Mouse (Mus musculus) adrenal gland, adult 18-20 months (tissue): ENCODE data around the gene Larp1b. TPM values are rescaled to one million over a fixed set of nuclear protein-coding genes. Genes with fewer than 3 reads are reported as not detected.
A peak's percentile ranks its signal among the peaks of the same experiment; 100 is the strongest.

Source experiments
- DNase-seq, 2 experiments: peaks; one replicate each; pipeline ENCODE4 v3.0.0; 2021 to 2022; ENCODE audit warnings: low spot score in 2 of 2
- total RNA-seq, 2 experiments: library from RNA; stranded (reverse); gene quantifications; 1 replicate in 1 of 2; 2 replicates in 1 of 2; pipeline ENCODE4 v1.2.3; 2021

The Larp1b gene
- total RNA-seq, 2 experiments from 2014 or later: 31.1 to 35.6 TPM

- DNase-seq: no peak
These were observed 68.5 kb downstream of the Larp1b start for GRCm38 (mm10) chr3:41018022-41018608.

DNA sequence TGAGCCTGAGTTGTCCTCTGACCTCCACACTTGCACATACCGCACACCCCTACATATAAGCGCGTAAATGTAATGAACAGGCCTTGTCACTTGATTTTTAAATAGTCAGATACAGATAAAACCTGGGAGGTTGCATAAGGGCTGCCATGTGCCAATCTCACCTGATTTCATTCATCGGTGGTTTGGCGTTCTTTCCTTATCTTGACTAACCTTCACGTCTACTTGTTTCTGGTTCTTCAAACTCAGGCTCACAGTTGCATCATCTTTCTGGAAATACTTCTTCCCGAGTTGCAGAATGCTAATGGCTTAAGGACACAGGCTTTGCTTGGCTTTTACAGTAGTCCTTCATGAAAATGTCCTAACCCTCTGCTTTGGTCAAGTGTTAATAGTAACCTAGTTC, 71.1 kb downstream of the Larp1b start:
- DNase-seq: no peak

GRCm38 (mm10) chr3:41021980-41022379, 72.4 kb downstream of the Larp1b start:
- no peak for DNase-seq

- DNase-seq: no peak
These were observed 81.1 kb downstream of the Larp1b start for GRCm38 (mm10) chr3:41030705-41031104.

DNA sequence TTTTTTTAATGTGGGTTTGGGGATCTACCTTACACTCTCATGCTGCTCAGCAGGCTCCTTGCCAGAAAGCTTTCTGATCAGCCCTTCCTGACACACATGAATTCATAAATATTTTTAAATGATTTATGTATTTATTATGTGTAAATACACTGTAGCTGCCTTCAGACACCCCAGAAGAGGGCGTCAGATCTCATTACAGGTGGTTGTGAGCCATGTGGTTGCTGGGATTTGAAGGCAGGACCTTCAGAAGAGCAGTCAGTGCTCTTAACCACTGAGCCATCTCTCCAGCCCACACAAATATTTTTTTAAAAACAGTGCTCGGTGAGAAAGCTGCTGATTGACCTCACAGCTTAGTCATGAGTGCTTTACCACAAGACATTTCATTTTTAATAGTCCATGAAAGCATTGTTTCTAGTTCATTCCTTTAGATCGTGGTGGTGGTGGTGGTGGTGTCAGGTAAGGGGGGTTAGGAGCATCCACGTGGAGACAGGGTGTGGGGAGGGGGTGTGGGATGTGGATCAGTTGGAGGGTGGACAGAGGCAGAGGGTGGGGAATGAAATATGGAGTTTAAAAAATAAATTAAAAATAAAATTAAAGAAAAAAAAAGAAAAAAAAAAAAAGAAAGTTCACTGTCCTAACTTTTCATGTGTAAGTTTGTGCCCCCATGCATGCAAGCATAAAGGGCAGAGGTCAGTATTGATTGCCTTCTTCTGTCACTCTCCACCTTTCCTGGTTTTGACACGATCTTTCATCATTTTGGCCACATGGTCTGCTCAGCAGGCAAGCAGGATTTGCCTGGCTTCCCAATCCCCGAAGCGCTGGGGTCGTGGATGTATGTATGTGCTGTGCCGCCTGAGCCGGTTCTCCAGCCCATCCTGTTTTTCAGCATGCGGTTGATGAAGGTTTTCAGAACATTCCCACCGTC, 81.9 kb downstream of the Larp1b start:
- no peak for DNase-seq

DNA sequence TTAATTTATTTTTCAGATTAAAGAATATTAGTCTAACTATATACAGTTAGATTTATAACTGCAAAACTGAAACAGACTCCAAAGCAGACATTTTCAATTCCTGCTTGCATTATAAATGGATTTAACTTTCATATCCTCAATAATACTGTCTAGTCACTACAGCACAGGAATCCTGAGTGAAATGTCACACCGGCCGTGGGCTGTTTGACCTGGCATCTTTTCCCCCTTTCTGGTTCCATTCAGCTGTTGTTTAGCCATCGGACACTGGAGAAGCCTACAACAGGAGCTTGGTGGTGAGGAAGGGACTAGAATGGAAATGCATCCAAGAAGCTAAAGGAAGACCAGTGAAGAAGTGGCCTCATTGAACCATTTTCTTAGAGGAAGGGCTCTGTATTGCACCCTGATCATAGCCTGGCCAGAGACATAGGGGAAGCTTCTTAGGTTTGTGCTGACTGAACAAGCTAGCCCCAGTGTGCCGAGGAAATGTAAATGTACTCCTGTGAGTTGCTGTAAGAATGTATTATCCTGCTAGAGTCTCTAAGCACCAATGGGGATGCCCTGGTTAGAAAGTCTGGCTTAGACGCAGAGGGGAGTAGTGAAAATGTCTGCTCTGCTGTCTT, 88.8 kb downstream of the Larp1b start:
- DNase-seq: no peak

DNA sequence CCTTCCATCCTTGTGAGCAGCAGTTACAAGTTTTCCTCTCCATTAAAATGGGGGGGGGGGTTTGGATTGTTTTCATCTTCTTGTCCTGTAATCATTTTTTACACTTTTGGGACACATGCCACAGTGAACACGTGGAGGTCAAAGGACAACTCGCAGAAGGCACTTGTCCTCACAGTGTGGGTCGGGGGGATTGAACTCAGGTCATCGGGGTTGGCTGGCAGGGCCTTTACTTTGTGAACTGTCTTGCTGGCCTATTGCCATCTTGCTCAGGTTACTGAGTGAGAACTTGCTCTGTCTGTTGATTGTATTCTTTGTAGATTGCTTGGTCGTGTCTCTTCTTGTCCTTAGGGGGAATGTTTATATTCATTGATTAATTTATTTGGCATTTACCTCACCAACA, 91.6 kb downstream of the Larp1b start:
- DNase-seq: no peak

DNA sequence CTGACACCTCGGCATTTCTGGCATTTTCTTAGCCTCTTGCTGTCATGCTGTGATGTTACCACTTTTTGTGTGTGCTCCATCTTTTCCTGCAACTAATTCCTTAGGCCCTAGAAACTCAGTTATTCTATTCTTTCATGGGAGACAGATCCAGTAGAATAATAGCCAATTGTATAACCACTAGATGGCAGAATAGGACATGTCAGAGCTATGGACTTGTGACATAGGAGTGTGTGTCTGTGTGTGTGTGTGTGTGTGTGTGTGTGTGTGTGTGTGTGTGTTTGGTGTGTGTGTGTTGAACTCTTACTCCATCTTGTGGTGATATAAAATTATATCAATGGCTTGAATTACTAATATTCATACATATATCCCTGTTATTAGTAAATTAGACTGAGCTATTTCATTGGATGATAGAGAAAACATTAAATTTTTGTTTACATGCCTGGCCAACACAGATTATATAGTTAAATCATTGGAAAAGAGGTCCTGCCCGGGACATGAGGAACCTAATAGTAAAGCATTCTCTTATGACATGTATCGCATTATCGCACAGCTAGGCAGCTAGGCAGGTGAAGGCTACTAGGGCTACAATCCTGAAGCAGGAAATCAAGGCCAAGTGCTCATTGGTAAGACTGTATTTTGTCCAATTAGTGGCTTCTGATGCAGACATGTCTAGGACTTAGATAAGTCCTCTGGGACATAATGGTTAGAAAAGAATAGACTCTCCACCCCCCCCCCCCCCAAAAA, 92.7 kb downstream of the Larp1b start:
- DNase-seq: no peak

DNA sequence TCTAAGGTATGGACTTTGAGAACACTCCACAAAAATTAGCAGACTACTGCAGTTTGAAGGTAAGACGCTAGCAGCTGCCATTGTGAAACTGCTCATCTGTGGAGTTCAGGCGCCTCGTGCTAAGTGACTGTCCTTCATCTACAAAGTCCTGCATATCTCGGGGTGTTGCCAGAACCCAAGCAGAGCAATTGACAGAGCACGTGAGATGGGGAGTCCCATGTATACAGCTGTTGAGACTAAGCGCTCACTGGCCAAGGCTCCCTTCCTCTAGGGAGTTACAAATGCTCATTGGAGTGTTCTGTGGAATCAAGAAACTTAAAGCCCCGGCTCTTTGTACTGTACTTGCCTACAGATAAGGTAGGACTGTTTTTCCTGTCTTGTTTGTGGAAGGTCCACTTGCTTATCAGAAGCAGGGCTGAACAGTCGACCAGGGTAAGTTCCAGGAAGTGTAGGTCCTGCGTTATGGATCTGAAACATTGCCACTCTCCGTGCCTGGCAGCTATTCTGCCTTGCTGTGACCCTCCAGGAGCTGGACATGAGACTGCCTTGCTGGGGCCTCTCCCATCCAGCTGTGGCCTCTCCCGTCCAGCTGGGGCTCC, 94.2 kb downstream of the Larp1b start:
- no peak for DNase-seq

DNA sequence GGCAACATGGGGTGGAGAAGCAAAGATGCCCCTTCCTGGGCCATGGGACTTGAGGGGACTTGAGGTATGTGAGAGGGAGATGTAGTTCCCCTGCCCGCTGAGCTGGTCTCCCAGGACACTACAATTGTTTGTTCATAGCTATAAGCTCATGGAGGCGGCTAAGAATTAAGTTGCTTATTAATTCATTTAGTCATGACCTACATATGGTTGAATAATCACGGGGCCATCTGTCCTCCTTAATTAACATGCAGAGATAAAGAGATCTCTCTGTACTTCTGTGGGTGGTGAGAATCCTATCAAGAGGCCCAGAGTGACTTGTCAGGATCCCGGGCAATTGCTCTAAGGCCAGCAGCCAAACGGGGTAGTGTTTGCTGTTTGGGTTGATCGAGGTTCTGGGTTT, 98.2 kb downstream of the Larp1b start:
- DNase-seq: no peak

- DNase-seq: no peak
These were observed 103.7 kb downstream of the Larp1b start for GRCm38 (mm10) chr3:41053334-41053733.

GRCm38 (mm10) chr3:41058395-41058794, 108.8 kb downstream of the Larp1b start:
- peak in 1 of 2 experiments; percentile 22 for DNase-seq

DNA sequence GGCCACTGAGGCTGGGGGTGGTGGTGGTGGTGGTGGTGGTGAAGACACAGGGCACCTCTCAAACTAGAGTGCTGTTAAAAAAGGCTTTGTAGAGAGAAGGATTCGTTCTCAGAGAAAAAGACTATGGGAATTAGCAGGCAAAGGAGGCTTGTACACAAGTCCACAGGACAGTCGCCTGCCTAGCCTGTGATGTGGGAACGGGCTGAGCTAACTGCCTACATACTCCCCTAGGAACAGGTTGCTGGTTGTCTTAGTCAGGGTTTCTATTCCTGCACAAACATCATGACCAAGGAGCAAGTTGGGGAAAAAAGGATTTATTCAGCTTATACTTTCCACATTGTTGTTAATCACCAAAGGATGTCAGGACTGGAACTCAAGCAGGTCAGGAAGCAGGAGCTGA, 109.6 kb downstream of the Larp1b start:
- no peak for DNase-seq

DNA sequence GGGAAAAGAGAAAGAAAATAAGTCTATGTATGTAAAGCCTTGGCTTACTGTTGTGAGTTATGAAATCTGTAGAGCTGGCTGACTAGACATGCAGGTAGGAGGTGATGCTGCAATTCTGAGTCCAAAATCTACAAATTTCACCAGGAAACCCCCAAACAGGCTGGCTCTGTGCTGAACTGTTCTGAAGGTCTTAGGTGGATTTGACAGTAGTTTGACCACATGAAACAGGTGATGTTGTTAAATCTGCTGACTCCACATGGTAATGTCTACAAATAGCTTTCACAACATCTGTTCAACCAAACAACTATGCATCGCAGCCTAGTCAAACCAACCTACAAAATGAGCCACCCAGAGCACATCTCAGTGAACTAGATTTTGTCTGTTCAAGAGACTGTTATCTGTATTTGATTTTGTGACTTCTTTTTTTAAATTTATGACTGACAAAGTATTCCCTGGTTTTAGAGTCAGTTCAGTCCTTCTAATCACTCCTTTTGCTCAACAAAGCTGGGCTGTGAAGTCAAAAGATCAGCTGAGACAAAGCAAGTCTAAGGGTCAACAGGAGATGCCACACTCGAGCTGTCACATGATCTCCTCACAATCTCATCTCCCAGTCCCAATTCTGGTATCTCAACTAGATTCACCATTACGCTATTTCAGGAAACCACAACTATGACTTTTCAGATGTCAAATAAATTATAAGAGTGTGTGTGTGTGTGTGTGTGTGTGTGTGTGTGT, 112.4 kb downstream of the Larp1b start:
- no peak for DNase-seq

- DNase-seq: no peak
These were observed 113.1 kb downstream of the Larp1b start for GRCm38 (mm10) chr3:41062758-41063157.

DNA sequence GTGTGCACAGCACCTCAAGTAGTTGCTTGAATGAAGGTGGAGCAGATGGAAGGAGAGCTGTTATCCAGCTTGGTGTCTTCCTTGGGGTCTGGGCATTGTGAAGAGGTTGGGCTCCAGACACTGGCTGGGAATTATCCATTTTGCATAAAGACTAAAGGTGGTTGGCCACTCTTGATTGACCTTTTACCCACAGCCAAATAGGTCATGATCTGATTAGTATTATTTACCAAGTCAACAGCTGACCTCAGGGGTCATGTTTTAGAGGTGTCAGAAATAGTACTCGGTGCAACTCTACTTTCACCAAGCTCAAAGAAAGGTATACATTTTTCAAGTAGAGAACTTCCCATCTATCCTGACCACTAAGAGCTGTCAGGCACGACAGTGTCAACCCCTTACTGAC, 115.7 kb downstream of the Larp1b start:
- no peak for DNase-seq

DNA sequence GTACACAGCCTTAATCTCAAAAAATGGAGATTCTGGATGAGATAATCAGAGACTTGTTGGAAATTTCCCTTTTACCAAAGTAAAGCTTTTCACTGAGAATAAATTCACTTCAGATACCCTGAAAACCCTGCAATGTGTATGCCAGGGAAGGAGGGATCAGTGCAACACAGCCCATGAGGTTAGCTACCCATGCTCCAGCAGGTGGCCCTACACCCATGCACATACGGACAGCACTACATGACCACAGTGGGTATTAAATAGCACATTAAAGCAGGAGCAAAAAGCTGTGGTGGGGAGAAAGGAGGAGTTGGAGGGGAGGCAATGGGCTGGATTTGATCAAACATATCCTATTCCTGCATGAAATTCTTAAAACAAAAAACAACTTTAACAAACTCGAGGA, 120.9 kb downstream of the Larp1b start:
- no peak for DNase-seq

- no peak for DNase-seq
These were observed 125.7 kb downstream of the Larp1b start for GRCm38 (mm10) chr3:41075376-41075775.

GRCm38 (mm10) chr3:41078673-41079072, 129.0 kb downstream of the Larp1b start:
- no peak for DNase-seq

GRCm38 (mm10) chr3:41080724-41081123, 131.1 kb downstream of the Larp1b start:
- DNase-seq: no peak
